Mouse (Mus musculus) brain, embryonic 14.5 days (tissue): ENCODE data around the gene Supt4a.

Experiments
- CTCF ChIP-seq: fragments of 200-500 bp; IDR thresholded peaks from 2 replicates; pipeline ENCODE4 v1.5.1; 2012; ENCODE audit warnings: inconsistent platforms, mild to moderate bottlenecking, moderate library complexity, borderline replicate concordance; ENCODE audit not compliant: insufficient read depth, insufficient read length; ENCODE audit errors: extremely low read depth
- POLR2A ChIP-seq: fragments of 200-500 bp; IDR thresholded peaks from 2 replicates; pipeline ENCODE4 v1.6.1; 2012; ENCODE audit warnings: mild to moderate bottlenecking, inconsistent platforms, borderline replicate concordance; ENCODE audit not compliant: poor library complexity, insufficient read depth, insufficient read length, severe bottlenecking; ENCODE audit errors: extremely low read depth

- TF ChIP-seq CTCF (no peak), POLR2A (no peak)
Measured at GRCm38 (mm10) chr11:87704289-87704688, 33.1 kb upstream of the Supt4a start.
